Mouse (Mus musculus) thymus, postnatal 0 days (tissue): ENCODE measurements at regions not wholly inside any gene's neighbourhood (a gene's known extent, or its start where the extent isn't known, plus 50 kb on each side); places are given as distances from the start of the nearest gene placed in this dataset.
"Not testable (repeated sequence)": the region's sequence is repeated elsewhere in the genome, so short reads cannot be mapped to it uniquely, and the experiment has no call there.

Source experiments
- DNase-seq: peaks from one replicate; pipeline ENCODE4 v3.0.0-alpha.2; 2015; ENCODE audit warnings: low spot score

DNA sequence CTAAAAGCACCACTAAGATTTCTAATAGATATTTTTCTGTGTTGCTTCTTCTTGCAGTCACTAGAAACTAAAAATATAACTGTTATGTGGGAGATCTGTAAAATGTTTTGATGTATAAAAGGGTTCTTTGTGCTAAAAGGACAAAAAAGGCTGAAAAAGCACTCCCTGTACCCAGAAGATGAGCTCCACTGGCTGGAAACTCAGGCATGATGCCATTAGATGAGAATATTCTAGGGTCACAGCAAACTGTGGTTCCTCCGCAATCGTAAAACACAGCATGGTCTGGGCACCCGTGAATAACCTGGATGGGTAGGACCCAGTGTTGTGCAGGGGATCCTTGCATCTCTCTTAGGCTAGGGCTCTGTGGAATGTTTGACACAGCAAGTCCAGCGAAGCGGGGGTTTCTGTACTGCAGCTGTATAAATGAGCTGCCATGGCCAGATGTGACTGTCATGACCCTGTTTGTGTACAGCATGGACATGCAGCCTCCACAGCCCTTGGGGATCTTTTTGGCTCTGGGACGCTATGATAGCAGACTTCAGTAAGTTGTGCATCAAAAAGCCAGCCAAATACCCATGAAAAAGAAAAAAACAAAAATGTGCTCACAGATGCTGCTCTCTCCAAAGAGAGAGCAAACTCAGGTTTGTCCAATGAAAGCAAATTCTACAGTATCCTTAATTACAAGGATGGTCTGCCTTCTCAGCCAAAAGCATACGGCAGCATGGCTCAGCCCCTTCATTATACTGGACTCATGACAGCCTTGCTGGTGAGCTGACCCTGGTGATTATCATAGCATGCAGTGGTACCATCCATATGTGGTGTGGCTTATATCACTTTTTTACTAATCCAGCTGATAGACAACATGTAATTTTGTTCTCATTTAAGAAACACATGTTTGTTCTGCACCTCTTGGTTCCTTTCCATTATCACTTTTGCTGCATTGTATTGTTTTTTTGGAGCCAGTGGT lies 103.9 kb upstream of the Arhgap20 start:
- DNase-seq: no peak

DNA sequence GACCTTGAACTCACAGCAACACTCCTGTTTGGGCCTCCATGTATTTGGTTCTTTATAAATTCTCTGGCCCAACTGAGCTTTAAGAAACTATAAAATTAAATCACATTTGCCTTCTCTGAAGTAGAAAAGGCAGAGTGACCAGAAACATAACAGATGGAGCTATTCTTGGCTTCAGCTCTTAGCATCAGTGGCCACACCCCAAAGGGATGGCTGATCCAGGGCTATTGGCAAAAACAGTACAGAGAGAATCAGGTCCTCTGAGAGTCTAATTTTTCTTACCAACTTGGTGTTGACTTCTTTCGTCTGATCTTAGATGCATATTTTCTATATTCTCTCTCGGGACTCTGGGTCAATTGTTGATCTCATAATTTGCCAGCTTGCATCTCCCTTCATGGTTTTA lies 103.2 kb upstream of the Arhgap20 start:
- DNase-seq: no peak

DNA sequence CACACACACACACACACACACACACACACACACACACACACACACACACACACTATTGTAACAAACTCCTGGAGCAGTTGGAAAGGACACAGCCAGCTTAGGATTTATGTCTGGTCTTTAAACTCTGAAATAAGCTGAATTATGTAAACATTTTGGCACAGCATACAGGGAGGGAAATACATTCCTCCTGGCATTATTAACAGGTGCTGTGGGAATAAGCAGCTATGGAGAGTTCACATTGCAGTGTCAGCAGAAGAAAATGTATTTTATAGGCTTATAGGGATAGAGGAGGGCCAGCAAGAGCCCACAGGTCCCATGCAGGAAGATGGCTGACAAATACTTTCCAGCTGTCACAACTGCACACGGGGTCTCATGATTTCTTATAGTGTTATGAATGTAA lies 100.8 kb upstream of the Arhgap20 start:
- DNase-seq: no peak

DNA sequence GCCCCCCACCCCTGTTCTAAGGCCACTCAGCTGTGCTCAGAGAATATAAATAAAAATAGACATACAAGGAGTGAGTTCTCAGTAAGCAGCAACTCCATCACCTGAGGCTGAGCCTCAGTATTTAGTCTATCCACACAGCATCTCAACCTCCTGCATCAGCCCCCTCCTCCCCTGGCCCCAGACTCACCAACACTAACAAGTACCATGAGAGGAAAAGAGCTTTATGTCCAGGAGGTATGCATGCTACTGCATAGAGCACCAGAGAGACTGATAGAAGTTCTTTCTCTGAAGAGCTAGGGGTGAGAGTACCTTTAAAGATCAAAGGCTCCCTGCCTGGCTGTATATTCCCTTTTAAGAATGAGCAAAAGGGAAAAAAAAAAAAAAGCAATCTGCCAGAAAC lies 100.3 kb upstream of the Arhgap20 start:
- DNase-seq: no peak

DNA sequence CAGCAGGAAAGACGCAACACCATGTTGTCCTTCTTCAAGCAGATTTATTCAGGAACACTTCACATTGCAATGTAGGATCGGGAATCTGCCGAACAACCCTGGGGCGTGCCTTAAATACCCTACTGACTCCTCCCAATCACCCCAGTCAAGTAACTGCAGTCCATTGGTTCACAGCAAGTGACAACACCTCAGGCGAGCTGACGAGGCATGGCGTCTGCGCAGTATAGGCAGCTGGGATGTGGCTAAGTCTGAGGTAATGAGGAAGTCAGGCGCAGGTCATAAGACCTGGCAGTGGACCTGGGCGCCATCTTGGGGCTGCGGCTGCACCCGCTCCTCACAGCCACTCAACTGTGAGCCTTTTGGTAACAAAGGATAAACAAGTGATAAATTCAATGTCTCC lies 96.2 kb upstream of the Arhgap20 start:
- not testable (repeated sequence) for DNase-seq

DNA sequence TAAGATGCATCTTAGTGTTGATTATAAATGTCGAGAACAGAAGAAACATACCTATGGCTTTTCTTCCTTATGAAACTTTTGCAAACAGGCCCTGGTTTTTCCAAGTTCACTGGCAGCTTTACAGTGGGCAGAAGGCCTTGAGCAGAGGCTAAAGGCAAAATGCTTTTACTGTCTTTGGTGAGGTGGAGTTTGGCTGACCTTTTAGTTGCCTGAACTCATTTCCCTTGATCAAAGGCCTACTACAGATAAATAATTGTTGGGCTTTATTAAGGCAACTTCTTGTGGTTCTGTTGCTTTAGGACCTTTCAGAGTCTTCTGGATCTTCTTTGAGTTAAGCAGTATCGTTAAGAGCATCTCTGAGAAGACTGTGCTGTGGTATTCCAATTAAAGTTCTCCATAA lies 94.6 kb upstream of the Arhgap20 start:
- DNase-seq: no peak

DNA sequence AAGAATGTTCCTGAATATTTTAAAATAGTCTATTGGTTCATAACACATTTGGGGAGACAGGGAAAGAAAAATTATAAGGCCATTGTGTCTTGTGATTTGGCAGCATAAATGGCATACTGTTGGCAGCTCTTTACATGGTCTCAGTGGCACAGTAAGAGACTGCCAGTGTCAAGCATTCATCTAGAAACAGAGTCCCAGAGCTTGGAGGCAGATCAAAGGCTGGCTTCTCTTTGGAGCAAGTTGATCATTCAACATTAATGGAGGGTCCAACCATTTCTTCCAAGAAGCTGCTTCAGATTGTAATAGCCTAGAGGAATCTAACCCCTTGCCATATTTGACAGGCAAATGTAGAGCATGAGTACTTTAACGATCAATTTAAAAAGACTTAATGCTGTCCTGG lies 78.6 kb upstream of the Arhgap20 start:
- no peak for DNase-seq

DNA sequence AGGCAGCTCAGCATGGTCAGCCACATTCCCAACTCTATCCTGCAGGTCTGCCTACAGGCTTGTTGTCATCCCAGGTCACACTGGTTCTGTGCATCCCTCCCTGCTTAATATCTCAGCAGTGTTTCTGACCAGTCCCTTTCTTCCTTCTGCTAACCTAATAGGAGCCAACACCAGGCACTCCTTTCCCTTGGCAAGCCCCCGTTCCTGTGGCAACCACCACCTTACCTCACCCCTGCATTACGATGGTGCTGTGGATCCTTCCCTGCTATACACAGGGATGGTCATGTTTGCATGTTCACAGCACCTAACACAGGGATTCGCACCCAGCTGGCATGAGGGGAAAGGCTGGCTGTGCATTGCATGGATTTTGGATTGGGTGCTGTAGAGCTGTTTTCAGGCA lies 50.8 kb upstream of the Arhgap20 start:
- DNase-seq: no peak
